Comparison of ENCODE assay signal across 15 mouse cellular contexts in genomic region chr9:7855912-7856311, GRCm38 (mm10). TPM values are rescaled to one million over a fixed set of nuclear protein-coding genes. Genes with fewer than 3 reads are reported as not detected.
A peak's percentile ranks its signal among the peaks of the same experiment; 100 is the strongest.
DNase-seq lines count a peak whose midpoint lies in the region; ATAC-seq and TF ChIP-seq lines count a peak whose summit lies in the region.
"Had no signal": no experiment of that assay in that cellular context is flagged by ENCODE, and none has a peak within 500 bp of the region (broad histone marks: within the 10 kb centered on the region; RNA-seq: fewer than 3 reads in every experiment).

No protein-coding gene starts in this region.

- no peak overlapping the region for H3K4me3 ChIP-seq in heart, embryonic 12.5 days
- no peak overlapping the region for H3K4me3 ChIP-seq in hindbrain, postnatal 0 days (ENCODE audit: low read length)
- H3K4me3 ChIP-seq in hindbrain, embryonic 13.5 days, result no peak overlapping the region
- no peak overlapping the region for H3K4me3 ChIP-seq in midbrain, embryonic 13.5 days (replicated peaks)
- no peak overlapping the region for H3K4me3 ChIP-seq in midbrain, embryonic 16.5 days (ENCODE audit: low read depth, low read length)
- no peak overlapping the region for H3K4me3 ChIP-seq in layer of hippocampus, adult 2 months
- H3K4me3 ChIP-seq: embryonic facial prominence, embryonic 13.5 days; embryonic facial prominence, embryonic 15.5 days; erythroblast, embryonic 14.5 days; forebrain, embryonic 10.5 days; forebrain, embryonic 12.5 days had no signal

- H3K27me3 ChIP-seq in heart, embryonic 12.5 days (replicated peaks), result no peaks in the 10 kb centered on the region
- no peaks in the 10 kb centered on the region for H3K27me3 ChIP-seq in hindbrain, postnatal 0 days (ENCODE audit: insufficient read depth, low read length)
- H3K27me3 ChIP-seq in hindbrain, embryonic 13.5 days, result no peaks in the 10 kb centered on the region
- no peaks in the 10 kb centered on the region for H3K27me3 ChIP-seq in midbrain, embryonic 13.5 days
- H3K27me3 ChIP-seq in midbrain, embryonic 16.5 days (ENCODE audit: control insufficient read depth, insufficient read depth, low read depth, low read length), result no peaks in the 10 kb centered on the region
- H3K27me3 ChIP-seq: embryonic facial prominence, embryonic 13.5 days; embryonic facial prominence, embryonic 15.5 days; forebrain, embryonic 12.5 days had no signal

- no peaks in the 10 kb centered on the region for H3K9me3 ChIP-seq in heart, embryonic 12.5 days (replicated peaks)
- no peaks in the 10 kb centered on the region for H3K9me3 ChIP-seq in hindbrain, postnatal 0 days (ENCODE audit: low read length)
- no peaks in the 10 kb centered on the region for H3K9me3 ChIP-seq in hindbrain, embryonic 13.5 days
- H3K9me3 ChIP-seq in midbrain, embryonic 13.5 days, result no peaks in the 10 kb centered on the region
- H3K9me3 ChIP-seq in midbrain, embryonic 16.5 days (replicated peaks; ENCODE audit: control insufficient read depth, low read length, poor library complexity, severe bottlenecking), result no peaks in the 10 kb centered on the region
- H3K9me3 ChIP-seq: embryonic facial prominence, embryonic 13.5 days; embryonic facial prominence, embryonic 15.5 days; forebrain, embryonic 10.5 days; forebrain, embryonic 12.5 days had no signal

- WGBS in heart, embryonic 12.5 days, result 37% methylated on average over 3 of the region's 3 CpGs
- WGBS in hindbrain, postnatal 0 days, result 67% methylated on average over 3 of the region's 3 CpGs
- 69% methylated on average over 3 of the region's 3 CpGs for WGBS in hindbrain, embryonic 13.5 days
- 65% methylated on average over 3 of the region's 3 CpGs for WGBS in midbrain, embryonic 13.5 days
- WGBS in midbrain, embryonic 16.5 days, result 60% methylated on average over 3 of the region's 3 CpGs

- ATAC-seq in heart, embryonic 12.5 days (ENCODE audit: insufficient number of reproducible peaks, low FRiP score), result no peak
- 0 out of 2 replicates have a peak, but pooled peaks have one; percentile 24 for ATAC-seq in hindbrain, postnatal 0 days
- no peak for ATAC-seq in hindbrain, embryonic 13.5 days (ENCODE audit: low FRiP score)
- ATAC-seq in midbrain, embryonic 13.5 days, result peak; percentile 32; the same call in 1 of the 2 replicates
- no peak for ATAC-seq in midbrain, embryonic 16.5 days

- peak; percentile 63 for DNase-seq in heart, adult 11 months
- DNase-seq in hindbrain, postnatal 0 days (ENCODE audit: low spot score), result no peak
- no peak for DNase-seq in layer of hippocampus, adult 2 months (ENCODE audit: low spot score in 2 of 2)
- DNase-seq: adrenal gland, postnatal 25 days; cerebellum, adult 11 months; cerebellum, adult 8-10 months had no signal

- no peak overlapping the region for H3K4me2 ChIP-seq in heart, embryonic 12.5 days
- no peak overlapping the region for H3K4me2 ChIP-seq in hindbrain, postnatal 0 days (ENCODE audit: low read depth, low read length)
- H3K4me2 ChIP-seq in hindbrain, embryonic 13.5 days, result no peak overlapping the region
- H3K4me2 ChIP-seq in midbrain, embryonic 13.5 days (replicated peaks), result no peak overlapping the region
- H3K4me2 ChIP-seq in midbrain, embryonic 16.5 days (ENCODE audit: low read length), result no peak overlapping the region
- H3K4me2 ChIP-seq: embryonic facial prominence, embryonic 13.5 days; embryonic facial prominence, embryonic 15.5 days; forebrain, embryonic 12.5 days had no signal

- H3K9ac ChIP-seq in heart, embryonic 12.5 days, result no peak overlapping the region
- no peak overlapping the region for H3K9ac ChIP-seq in hindbrain, postnatal 0 days (replicated peaks; ENCODE audit: low read length)
- H3K9ac ChIP-seq in hindbrain, embryonic 13.5 days, result no peak overlapping the region
- no peak overlapping the region for H3K9ac ChIP-seq in midbrain, embryonic 13.5 days (replicated peaks)
- no peak overlapping the region for H3K9ac ChIP-seq in midbrain, embryonic 16.5 days (ENCODE audit: low read depth, low read length)
- H3K9ac ChIP-seq: embryonic facial prominence, embryonic 13.5 days; embryonic facial prominence, embryonic 15.5 days; forebrain, embryonic 12.5 days had no signal

- H3K36me3 ChIP-seq in heart, embryonic 12.5 days, result peaks cover 8% of the 10 kb centered on the region; the same call in 1 of the 2 replicates
- H3K36me3 ChIP-seq in hindbrain, postnatal 0 days (ENCODE audit: insufficient read depth, low read length), result no peaks in the 10 kb centered on the region
- H3K36me3 ChIP-seq in hindbrain, embryonic 13.5 days, result no peaks in the 10 kb centered on the region
- H3K36me3 ChIP-seq in midbrain, embryonic 13.5 days, result no peaks in the 10 kb centered on the region
- no peaks in the 10 kb centered on the region; the same call in 1 of the 2 replicates for H3K36me3 ChIP-seq in midbrain, embryonic 16.5 days (ENCODE audit: control insufficient read depth, insufficient read depth, low read length)
- H3K36me3 ChIP-seq: forebrain, embryonic 10.5 days; forebrain, embryonic 12.5 days had no signal

- H3K27ac ChIP-seq in heart, embryonic 12.5 days (ENCODE audit: poor library complexity, severe bottlenecking), result no peak overlapping the region
- no peak overlapping the region for H3K27ac ChIP-seq in hindbrain, postnatal 0 days
- no peak overlapping the region for H3K27ac ChIP-seq in hindbrain, embryonic 13.5 days
- no peak overlapping the region for H3K27ac ChIP-seq in midbrain, embryonic 13.5 days
- no peak overlapping the region for H3K27ac ChIP-seq in midbrain, embryonic 16.5 days (ENCODE audit: low read length)
- H3K27ac ChIP-seq in layer of hippocampus, adult 2 months, result no peak overlapping the region
- H3K27ac ChIP-seq: embryonic facial prominence, embryonic 13.5 days; embryonic facial prominence, embryonic 15.5 days; forebrain, embryonic 10.5 days; forebrain, embryonic 12.5 days had no signal

- peaks cover 3% of the 10 kb centered on the region; the same call in 1 of the 2 replicates for H3K4me1 ChIP-seq in heart, embryonic 12.5 days (replicated peaks)
- H3K4me1 ChIP-seq in hindbrain, postnatal 0 days (ENCODE audit: insufficient read depth, low read length), result no peaks in the 10 kb centered on the region
- no peaks in the 10 kb centered on the region for H3K4me1 ChIP-seq in hindbrain, embryonic 13.5 days (replicated peaks)
- no peaks in the 10 kb centered on the region for H3K4me1 ChIP-seq in midbrain, embryonic 13.5 days (replicated peaks)
- H3K4me1 ChIP-seq in midbrain, embryonic 16.5 days (ENCODE audit: control insufficient read depth, insufficient read depth, low read length), result no peaks in the 10 kb centered on the region
- H3K4me1 ChIP-seq: embryonic facial prominence, embryonic 13.5 days; embryonic facial prominence, embryonic 15.5 days; forebrain, embryonic 10.5 days; forebrain, embryonic 12.5 days had no signal

- TF ChIP-seq CTCF in hindbrain, postnatal 0 days (IDR thresholded peaks at IDR 0.05; ENCODE audit: low read depth), result no peak
- TF ChIP-seq CTCF in layer of hippocampus, adult 2 months (conservative IDR thresholded peaks at IDR 0.05), result no peak

RNA-seq across cellular contexts. Expression of gene Birc3, which starts 17.1 kb away (rescaled TPM):
- polyA plus RNA-seq in heart, embryonic 12.5 days (2016; fragmentation: Nextera tagmentation; extraction: Ambion mirVana), result 5.8 and 6.0 TPM in 2 replicates
- 3.5 and 4.0 TPM in 2 replicates for total RNA-seq in hindbrain, postnatal 0 days (2014; rRNA removed)
- polyA plus RNA-seq in hindbrain, postnatal 0 days (2015; fragmentation: Nextera tagmentation; extraction: Ambion mirVana), result 1.4 and 1.5 TPM in 2 replicates
- polyA plus RNA-seq in hindbrain, embryonic 13.5 days (2015; fragmentation: Nextera tagmentation; extraction: Ambion mirVana), result 2.3 and 2.8 TPM in 2 replicates
- 1.4 and 1.5 TPM in 2 replicates for polyA plus RNA-seq in midbrain, embryonic 13.5 days (2015; fragmentation: Nextera tagmentation; extraction: Ambion mirVana)
- polyA plus RNA-seq in midbrain, embryonic 16.5 days (2015; fragmentation: Nextera tagmentation; extraction: Ambion mirVana), result 1.5 and 1.8 TPM in 2 replicates
- 1 to 10 TPM; 1.1 to 3.0 TPM for total RNA-seq in layer of hippocampus, adult 2 months (2021)

RNA-seq across cellular contexts. Expression of gene Birc2, which starts 19.0 kb away (rescaled TPM):
- 26.0 and 28.2 TPM in 2 replicates for polyA plus RNA-seq in heart, embryonic 12.5 days (2016; fragmentation: Nextera tagmentation; extraction: Ambion mirVana)
- 27.0 and 33.7 TPM in 2 replicates for total RNA-seq in hindbrain, postnatal 0 days (2014; rRNA removed)
- 28.8 and 29.5 TPM in 2 replicates for polyA plus RNA-seq in hindbrain, postnatal 0 days (2015; fragmentation: Nextera tagmentation; extraction: Ambion mirVana)
- polyA plus RNA-seq in hindbrain, embryonic 13.5 days (2015; fragmentation: Nextera tagmentation; extraction: Ambion mirVana), result 44.8 and 47.2 TPM in 2 replicates
- polyA plus RNA-seq in midbrain, embryonic 13.5 days (2015; fragmentation: Nextera tagmentation; extraction: Ambion mirVana), result 49.1 and 50.7 TPM in 2 replicates
- 41.8 and 43.9 TPM in 2 replicates for polyA plus RNA-seq in midbrain, embryonic 16.5 days (2015; fragmentation: Nextera tagmentation; extraction: Ambion mirVana)
- total RNA-seq in layer of hippocampus, adult 2 months (2021), result 10 to 100 TPM; 32.7 to 37.6 TPM

Comparison
In these comparisons a context has a peak if more than half of its experiments do, and no peak if none do; other contexts are left out.
1. ATAC-seq: peak in hindbrain, postnatal 0 days (single experiment) and midbrain, embryonic 13.5 days (single experiment); none in heart, embryonic 12.5 days (single experiment), hindbrain, embryonic 13.5 days (single experiment) and midbrain, embryonic 16.5 days (single experiment).